Mouse (Mus musculus) hindbrain, embryonic 11.5 days (tissue): ENCODE measurements around the gene Pla2g2d. TPM values are rescaled to one million over a fixed set of nuclear protein-coding genes. Genes with fewer than 3 reads are reported as not detected.
"Not testable (repeated sequence)": the region's sequence is repeated elsewhere in the genome, so short reads cannot be mapped to it uniquely, and the experiment has no call there.

ENCODE experiments used
- ATAC-seq: fragments of 200-750 bp; cut with Nextera tagmentation; 2 replicates; pipeline ENCODE4 v1.8.0; 2017; ENCODE audit warnings: mild to moderate bottlenecking, moderate TSS enrichment, moderate library complexity; ENCODE audit not compliant: low FRiP score
- DNase-seq: peaks from one replicate; pipeline ENCODE4 v3.0.0-alpha.2; 2015; ENCODE audit warnings: low spot score
- H3K27ac ChIP-seq: fragments of 300-500 bp; sonication (generic); 2 replicates; pipeline ENCODE4 v1.5.1; 2014; ENCODE audit warnings: mild to moderate bottlenecking, low read depth, low read length
- H3K27me3 ChIP-seq: fragments of 300-500 bp; sonication (generic); 2 replicates; pipeline ENCODE4 v1.6.1; 2014; ENCODE audit warnings: mild to moderate bottlenecking, low read length, moderate library complexity, mixed read lengths; ENCODE audit not compliant: control insufficient read depth, insufficient read depth
- H3K36me3 ChIP-seq: fragments of 300-500 bp; sonication (generic); 2 replicates; pipeline ENCODE4 v1.6.1; 2014; ENCODE audit warnings: mild to moderate bottlenecking, low read length, moderate library complexity, mixed read lengths; ENCODE audit not compliant: control insufficient read depth, insufficient read depth
- H3K4me1 ChIP-seq: fragments of 300-500 bp; sonication (generic); replicated peaks from 2 replicates; pipeline ENCODE4 v1.6.1; 2014; ENCODE audit warnings: low read length, mixed read lengths; ENCODE audit not compliant: control insufficient read depth, insufficient read depth
- H3K4me2 ChIP-seq: fragments of 300-500 bp; sonication (generic); replicated peaks from 2 replicates; pipeline ENCODE4 v1.6.1; 2014; ENCODE audit warnings: mild to moderate bottlenecking, low read depth, low read length
- H3K4me3 ChIP-seq: fragments of 300-500 bp; sonication (generic); 2 replicates; pipeline ENCODE4 v1.5.1; 2014; ENCODE audit warnings: low read depth, low read length
- H3K9ac ChIP-seq: fragments of 300-500 bp; sonication (generic); 2 replicates; pipeline ENCODE4 v1.6.1; 2014; ENCODE audit warnings: low read depth, low read length
- H3K9me3 ChIP-seq: fragments of 300-500 bp; sonication (generic); 2 replicates; pipeline ENCODE4 v1.6.1; 2016; ENCODE audit warnings: low read length; ENCODE audit not compliant: control insufficient read depth
- WGBS: fragments of 180-500 bp; shearing (Covaris S2); extraction: QIAGEN DNeasy Blood & Tissue Kit; methylation state at CpG from one replicate; pipeline ENCODE4 v1.1.7; 2014; 5-methylcytosine and 5-hydroxymethylcytosine counted together
- polyA plus RNA-seq: library from polyadenylated mRNA; unstranded; fragments of >200 nt; fragmentation: Nextera tagmentation; extraction: Ambion mirVana; gene quantifications from 2 replicates; pipeline ENCODE4 v1.2.1, GENCODE M21; 2014

Gene Pla2g2d
- polyA plus RNA-seq, 1 experiment from 2014 or later: 1.5 TPM

- no peak overlapping the region for H3K9ac ChIP-seq
- H3K4me1 ChIP-seq: 0 out of 2 replicates have a peak, but pooled peaks cover 2% of the 10 kb centered on the region
- H3K27me3 ChIP-seq: no peaks in the 10 kb centered on the region
- H3K27ac ChIP-seq: no peak overlapping the region
- H3K4me3 ChIP-seq: no peak overlapping the region
- H3K4me2 ChIP-seq: no peak overlapping the region
- H3K36me3 ChIP-seq: no peaks in the 10 kb centered on the region
- ATAC-seq: no peak
- DNase-seq: no peak
- H3K9me3 ChIP-seq: no peaks in the 10 kb centered on the region
- 88% methylated on average over 8 of the region's 8 CpGs for WGBS
Measured at GRCm38 (mm10) chr4:138806160-138806559, 30.6 kb downstream of the Pla2g2d start.

- Histone ChIP-seq H3K27me3 (no peaks in the 10 kb centered on the region), H3K4me1 (0 out of 2 replicates have a peak, but pooled peaks cover 2% of the 10 kb centered on the region), H3K4me2 (no peak overlapping the region), H3K4me3 (no peak overlapping the region), H3K9me3 (no peaks in the 10 kb centered on the region), H3K36me3 (no peaks in the 10 kb centered on the region), H3K27ac (no peak overlapping the region), H3K9ac (no peak overlapping the region)
- no peak for DNase-seq
- ATAC-seq: no peak
- WGBS: 77% methylated on average over 7 of the region's 7 CpGs
Measured at GRCm38 (mm10) chr4:138806920-138807541, 31.5 kb downstream of the Pla2g2d start.

GRCm38 (mm10) chr4:138816166-138816565 is 40.6 kb downstream of the Pla2g2d start:
- Histone ChIP-seq H3K36me3 (no peaks in the 10 kb centered on the region), H3K9ac (no peak overlapping the region), H3K27ac (no peak overlapping the region), H3K27me3 (no peaks in the 10 kb centered on the region; the same call in 1 of the 2 replicates), H3K4me1 (no peaks in the 10 kb centered on the region), H3K9me3 (no peaks in the 10 kb centered on the region), H3K4me2 (no peak overlapping the region), H3K4me3 (no peak overlapping the region)
- no peak for DNase-seq
- no peak for ATAC-seq
- 82% methylated on average over 9 of the region's 9 CpGs for WGBS

DNA sequence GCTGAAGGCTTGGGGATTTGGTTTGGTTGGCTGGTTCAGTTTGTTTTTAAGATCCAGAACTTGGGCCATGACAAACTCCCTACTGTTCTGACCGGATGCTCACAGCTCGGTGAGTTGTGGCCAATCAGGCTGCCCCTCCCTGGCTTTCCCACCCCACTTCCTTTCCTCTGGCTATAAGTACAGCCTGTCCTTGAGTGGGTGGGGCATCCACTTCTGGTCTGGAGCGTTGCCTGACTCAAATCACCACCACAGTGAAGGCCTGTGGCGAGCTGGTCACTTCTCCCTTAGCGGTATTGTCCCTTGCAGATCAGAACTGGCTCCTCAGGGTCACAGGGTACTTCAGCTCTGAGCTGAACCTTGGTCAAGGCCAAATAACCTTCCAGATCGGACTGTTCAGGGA is 42.2 kb downstream of the Pla2g2d start:
- ATAC-seq (no peak), DNase-seq (no peak)
- no peaks in the 10 kb centered on the region for H3K36me3 ChIP-seq
- H3K27ac ChIP-seq: no peak overlapping the region
- H3K9ac ChIP-seq: no peak overlapping the region
- no peaks in the 10 kb centered on the region for H3K9me3 ChIP-seq
- H3K4me2 ChIP-seq: no peak overlapping the region
- 83% methylated on average over 6 of the region's 6 CpGs for WGBS
- no peak overlapping the region for H3K4me3 ChIP-seq
- no peaks in the 10 kb centered on the region; the same call in 1 of the 2 replicates for H3K27me3 ChIP-seq
- H3K4me1 ChIP-seq: no peaks in the 10 kb centered on the region

- no peak for ATAC-seq
- 57% methylated on average over 8 of the region's 8 CpGs for WGBS
Measured at GRCm38 (mm10) chr4:138819101-138819500, 43.6 kb downstream of the Pla2g2d start.

GRCm38 (mm10) chr4:138821036-138821435 is 45.5 kb downstream of the Pla2g2d start:
- Histone ChIP-seq H3K9ac (no peak overlapping the region), H3K9me3 (no peaks in the 10 kb centered on the region), H3K4me1 (no peaks in the 10 kb centered on the region), H3K27me3 (no peaks in the 10 kb centered on the region), H3K4me3 (no peak overlapping the region), H3K27ac (no peak overlapping the region), H3K4me2 (no peak overlapping the region), H3K36me3 (no peaks in the 10 kb centered on the region)
- ATAC-seq: no peak
- DNase-seq: no peak
- WGBS: 84% methylated on average over 2 of the region's 2 CpGs

More at GRCm38 (mm10) chr4:138819101-138819500, 43.6 kb downstream of the Pla2g2d start:
- no peak overlapping the region for H3K4me2 ChIP-seq
- no peaks in the 10 kb centered on the region for H3K9me3 ChIP-seq
- no peak overlapping the region for H3K9ac ChIP-seq
- no peak overlapping the region for H3K27ac ChIP-seq
- H3K4me1 ChIP-seq: no peaks in the 10 kb centered on the region
- H3K36me3 ChIP-seq: no peaks in the 10 kb centered on the region
- no peak for DNase-seq
- no peaks in the 10 kb centered on the region for H3K27me3 ChIP-seq
- no peak overlapping the region for H3K4me3 ChIP-seq

GRCm38 (mm10) chr4:138824161-138824560 is 48.6 kb downstream of the Pla2g2d start:
- H3K4me2 ChIP-seq, H3K27me3 ChIP-seq, H3K9me3 ChIP-seq, H3K36me3 ChIP-seq, ATAC-seq, H3K4me3 ChIP-seq, H3K9ac ChIP-seq, H3K4me1 ChIP-seq, H3K27ac ChIP-seq, DNase-seq: not testable (repeated sequence)
- WGBS: 78% methylated on average over 2 of the region's 2 CpGs

DNA sequence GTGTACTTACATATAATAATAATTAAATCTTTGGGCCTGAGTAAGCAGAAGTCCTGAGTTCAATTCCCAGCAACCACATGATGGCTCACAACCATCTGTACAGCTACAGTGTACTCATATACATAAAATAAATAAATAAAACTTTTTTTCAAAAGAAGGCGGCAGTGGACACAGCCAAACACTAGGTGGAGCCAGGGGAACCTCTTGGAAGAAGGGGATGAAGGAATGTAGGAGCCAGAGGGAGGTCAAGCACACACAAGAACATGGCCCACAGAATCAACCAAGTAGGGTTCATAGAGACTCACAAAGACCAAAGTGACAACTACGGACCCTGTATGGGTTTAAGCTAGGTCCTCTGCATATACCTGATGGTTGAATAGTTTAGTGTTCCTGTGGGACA is 49.1 kb downstream of the Pla2g2d start:
- DNase-seq: no peak
- no peaks in the 10 kb centered on the region for H3K27me3 ChIP-seq
- no peaks in the 10 kb centered on the region for H3K36me3 ChIP-seq
- no peaks in the 10 kb centered on the region for H3K9me3 ChIP-seq
- no peak overlapping the region for H3K4me2 ChIP-seq
- no peak overlapping the region for H3K9ac ChIP-seq
- 84% methylated on average over 2 of the region's 2 CpGs for WGBS
- ATAC-seq: no peak
- H3K4me1 ChIP-seq: no peaks in the 10 kb centered on the region
- no peak overlapping the region for H3K27ac ChIP-seq
- H3K4me3 ChIP-seq: no peak overlapping the region

DNA sequence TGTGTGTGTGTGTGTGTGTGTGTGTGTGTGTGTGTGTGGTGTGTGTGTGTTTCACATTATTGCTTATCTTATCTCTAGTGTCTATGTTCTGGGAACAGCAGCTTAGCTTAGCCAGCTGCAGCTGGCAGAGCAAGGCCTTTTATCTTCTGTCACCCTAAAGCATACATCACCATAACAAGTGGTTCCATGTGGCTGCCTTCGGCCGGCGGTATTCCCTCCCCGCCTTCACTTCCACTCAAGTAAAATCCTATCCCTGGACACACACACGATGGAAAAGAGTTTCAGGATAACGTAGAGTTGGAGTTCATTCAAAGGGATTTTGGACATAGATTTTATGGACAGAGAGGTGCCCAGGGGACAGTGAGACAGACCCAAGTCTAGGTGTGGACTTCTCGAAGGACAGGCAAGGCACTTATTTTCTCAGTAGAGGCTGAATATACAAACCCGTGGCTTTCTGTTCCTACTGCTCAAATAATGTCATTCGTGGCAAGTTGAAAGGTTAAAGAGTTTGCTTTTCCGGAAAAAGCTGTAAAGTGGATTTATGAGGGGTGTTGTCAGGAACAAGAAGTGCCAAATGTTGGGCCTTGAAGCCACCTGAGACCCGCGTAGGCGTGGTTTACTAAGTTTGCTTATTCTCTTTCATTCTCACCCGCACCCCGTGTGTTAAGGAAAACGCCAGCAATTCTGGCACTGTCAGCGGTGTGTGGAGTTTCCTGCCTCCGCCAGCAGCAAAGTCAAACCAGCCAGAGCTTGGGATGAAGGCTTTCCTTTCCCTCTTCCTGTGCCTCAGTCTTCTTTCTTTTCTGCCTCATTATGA is 50.4 kb downstream of the Pla2g2d start:
- H3K9ac ChIP-seq: no peak overlapping the region
- H3K27me3 ChIP-seq: no peaks in the 10 kb centered on the region
- WGBS: 60% methylated on average over 18 of the region's 18 CpGs
- no peaks in the 10 kb centered on the region for H3K36me3 ChIP-seq
- no peak for ATAC-seq
- H3K27ac ChIP-seq: no peak overlapping the region
- H3K4me1 ChIP-seq: no peaks in the 10 kb centered on the region
- no peaks in the 10 kb centered on the region for H3K9me3 ChIP-seq
- no peak overlapping the region for H3K4me3 ChIP-seq
- H3K4me2 ChIP-seq: no peak overlapping the region
- DNase-seq: no peak
